Mouse (Mus musculus) testis, postnatal 14 days (tissue): ENCODE data around the gene Ice1.

ENCODE experiments used
- DNase-seq: peaks from one replicate; pipeline ENCODE4 v3.0.0; 2021; ENCODE audit warnings: low spot score

The Ice1 gene

GRCm38 (mm10) chr13:70567889-70568288, 69.5 kb downstream of the Ice1 start:
- DNase-seq: no peak

- no peak for DNase-seq
Measured at GRCm38 (mm10) chr13:70553456-70553855, 84.0 kb downstream of the Ice1 start.

- DNase-seq: no peak
Measured at GRCm38 (mm10) chr13:70547457-70547856, 90.0 kb downstream of the Ice1 start.

- no peak for DNase-seq
Measured at GRCm38 (mm10) chr13:70545261-70545660, 92.2 kb downstream of the Ice1 start.

GRCm38 (mm10) chr13:70539842-70540241, 97.6 kb downstream of the Ice1 start:
- no peak for DNase-seq

GRCm38 (mm10) chr13:70533412-70533811, 104.0 kb downstream of the Ice1 start:
- no peak for DNase-seq

- no peak for DNase-seq
Measured at GRCm38 (mm10) chr13:70532719-70533118, 104.7 kb downstream of the Ice1 start.

GRCm38 (mm10) chr13:70517651-70518050, 119.8 kb downstream of the Ice1 start:
- no peak for DNase-seq

- DNase-seq: no peak
Measured at GRCm38 (mm10) chr13:70515004-70515403, 122.4 kb downstream of the Ice1 start.

GRCm38 (mm10) chr13:70510199-70510598, 127.2 kb downstream of the Ice1 start:
- DNase-seq: no peak

- no peak for DNase-seq
Measured at GRCm38 (mm10) chr13:70509375-70510016, 127.9 kb downstream of the Ice1 start.

GRCm38 (mm10) chr13:70508708-70509374, 128.6 kb downstream of the Ice1 start:
- DNase-seq: no peak
